Mouse (Mus musculus) cortical plate, adult 2 months (tissue): ENCODE measurements around the gene Prpf18.

Experiments
- CTCF ChIP-seq: fragments of 200-500 bp; IDR thresholded peaks from 2 replicates; pipeline ENCODE4 v1.5.1; 2011; ENCODE audit warnings: mild to moderate bottlenecking, control low read depth, low read length; ENCODE audit not compliant: insufficient read depth; ENCODE audit errors: extremely low read depth
- POLR2A ChIP-seq: fragments of 200-500 bp; IDR thresholded peaks from 2 replicates; pipeline ENCODE4 v1.6.1; 2011; ENCODE audit warnings: mild to moderate bottlenecking, low read length, control low read depth; ENCODE audit not compliant: insufficient read depth; ENCODE audit errors: extremely low read depth

DNA sequence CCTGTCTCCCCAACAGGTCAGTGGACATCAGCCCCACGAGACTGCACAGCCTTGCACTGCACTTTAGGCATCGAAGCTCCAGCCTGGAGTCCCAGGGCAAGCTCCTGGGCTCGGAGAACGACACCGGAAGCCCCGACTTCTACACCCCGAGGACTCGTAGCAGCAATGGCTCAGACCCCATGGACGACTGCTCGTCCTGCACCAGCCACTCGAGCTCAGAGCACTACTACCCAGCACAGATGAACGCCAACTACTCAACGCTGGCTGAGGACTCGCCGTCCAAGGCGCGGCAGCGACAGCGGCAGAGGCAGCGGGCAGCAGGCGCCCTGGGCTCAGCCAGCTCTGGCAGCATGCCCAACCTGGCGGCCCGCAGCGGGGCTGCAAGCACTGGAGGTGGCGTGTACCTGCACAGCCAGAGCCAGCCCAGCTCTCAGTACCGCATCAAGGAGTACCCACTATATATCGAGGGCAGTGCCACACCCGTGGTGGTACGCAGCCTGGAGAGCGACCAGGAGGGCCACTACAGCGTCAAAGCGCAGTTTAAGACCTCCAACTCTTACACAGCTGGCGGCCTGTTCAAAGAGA is 48.5 kb downstream of the Prpf18 start:
- TF ChIP-seq CTCF (no peak), POLR2A (no peak)
